Mouse (Mus musculus) embryonic facial prominence, embryonic 14.5 days (tissue): ENCODE data around the gene Frmd4a. TPM values are rescaled to one million over a fixed set of nuclear protein-coding genes. Genes with fewer than 3 reads are reported as not detected.

Experiments
- ATAC-seq: fragments of 200-750 bp; cut with Nextera tagmentation; 2 replicates; pipeline ENCODE4 v1.8.0; 2017; ENCODE audit warnings: low read depth, moderate number of reproducible peaks, moderate TSS enrichment
- DNase-seq: peaks from one replicate; pipeline ENCODE4 v3.0.0-alpha.2; 2015; ENCODE audit warnings: low spot score
- H3K27ac ChIP-seq: fragments of 300-500 bp; sonication (generic); replicated peaks from 2 replicates; pipeline ENCODE4 v1.5.1; 2014; ENCODE audit warnings: low read depth, mild to moderate bottlenecking, low read length, moderate library complexity
- H3K27me3 ChIP-seq: fragments of 300-500 bp; sonication (generic); replicated peaks from 2 replicates; pipeline ENCODE4 v1.6.1; 2014; ENCODE audit warnings: low read length; ENCODE audit not compliant: control insufficient read depth, insufficient read depth
- H3K36me3 ChIP-seq: fragments of 300-500 bp; sonication (generic); 2 replicates; pipeline ENCODE4 v1.6.1; 2014; ENCODE audit warnings: low read length, mixed read lengths; ENCODE audit not compliant: control insufficient read depth, insufficient read depth
- H3K4me1 ChIP-seq: fragments of 300-500 bp; sonication (generic); 2 replicates; pipeline ENCODE4 v1.6.1; 2014; ENCODE audit warnings: antibody characterized with exemption, low read length; ENCODE audit not compliant: control insufficient read depth, insufficient read depth
- H3K4me2 ChIP-seq: fragments of 300-500 bp; sonication (generic); 2 replicates; pipeline ENCODE4 v1.6.1; 2014; ENCODE audit warnings: low read depth, mild to moderate bottlenecking, low read length, moderate library complexity, mixed read lengths
- H3K4me3 ChIP-seq: fragments of 300-500 bp; sonication (generic); 2 replicates; pipeline ENCODE4 v1.5.1; 2014; ENCODE audit warnings: low read depth, mild to moderate bottlenecking, low read length
- H3K9ac ChIP-seq: fragments of 300-500 bp; sonication (generic); 2 replicates; pipeline ENCODE4 v1.6.1; 2014; ENCODE audit warnings: low read depth, mild to moderate bottlenecking, low read length, moderate library complexity, mixed read lengths
- H3K9me3 ChIP-seq: fragments of 300-500 bp; sonication (generic); 2 replicates; pipeline ENCODE4 v1.6.1; 2016; ENCODE audit warnings: low read length; ENCODE audit not compliant: control insufficient read depth
- WGBS: fragments of 180-500 bp; shearing (Covaris S2); extraction: QIAGEN DNeasy Blood & Tissue Kit; methylation state at CpG from one replicate; pipeline ENCODE4 v1.1.7; 2014; 5-methylcytosine and 5-hydroxymethylcytosine counted together
- polyA plus RNA-seq: library from polyadenylated mRNA; unstranded; fragments of >200 nt; fragmentation: Nextera tagmentation; extraction: Ambion mirVana; gene quantifications from 2 replicates; pipeline ENCODE4 v1.2.1, GENCODE M21; 2014

The Frmd4a gene
- polyA plus RNA-seq, 1 experiment from 2014 or later, result 27.2 TPM

GRCm38 (mm10) chr2:4462480-4462879 is 445.0 kb downstream of the Frmd4a start:
- Histone ChIP-seq H3K27me3 (no peaks in the 10 kb centered on the region), H3K9ac (no peak overlapping the region), H3K36me3 (0 out of 2 replicates have a peak, but pooled peaks cover 3% of the 10 kb centered on the region), H3K4me2 (no peak overlapping the region), H3K9me3 (no peaks in the 10 kb centered on the region), H3K27ac (no peak overlapping the region), H3K4me3 (no peak overlapping the region), H3K4me1 (peaks cover 19% of the 10 kb centered on the region)
- 53% methylated on average over 11 of the region's 11 CpGs for WGBS
- DNase-seq (no peak), ATAC-seq (peak; percentile 32)

DNA sequence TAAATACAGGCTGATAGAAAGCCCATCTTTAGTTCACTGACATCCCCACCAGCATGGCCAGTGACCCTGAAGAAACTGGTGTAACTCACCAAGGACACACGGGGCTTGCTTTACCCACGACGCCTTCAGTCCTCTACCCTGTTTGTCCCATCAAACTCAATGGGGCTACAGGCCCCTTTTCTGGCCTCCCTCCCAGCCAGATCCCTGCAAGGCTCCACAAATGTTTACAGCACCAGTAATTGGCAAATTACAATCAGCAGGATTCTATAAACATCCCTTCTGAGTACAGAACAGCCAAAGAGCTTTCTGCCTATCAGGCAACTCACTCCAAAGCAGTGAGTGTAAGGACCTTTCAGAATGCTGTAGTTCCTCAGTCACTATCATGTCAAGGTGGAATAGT is 448.6 kb downstream of the Frmd4a start:
- H3K4me1 ChIP-seq, result peaks cover 15% of the 10 kb centered on the region
- no peak overlapping the region for H3K4me2 ChIP-seq
- no peak overlapping the region for H3K27ac ChIP-seq
- H3K27me3 ChIP-seq, result no peaks in the 10 kb centered on the region
- no peak overlapping the region for H3K9ac ChIP-seq
- H3K36me3 ChIP-seq, result 0 out of 2 replicates have a peak, but pooled peaks cover 6% of the 10 kb centered on the region
- WGBS, result 55% methylated on average over 3 of the region's 3 CpGs
- peak; percentile 59 for DNase-seq
- no peak overlapping the region for H3K4me3 ChIP-seq
- ATAC-seq, result no peak
- peaks cover 14% of the 10 kb centered on the region for H3K9me3 ChIP-seq

DNA sequence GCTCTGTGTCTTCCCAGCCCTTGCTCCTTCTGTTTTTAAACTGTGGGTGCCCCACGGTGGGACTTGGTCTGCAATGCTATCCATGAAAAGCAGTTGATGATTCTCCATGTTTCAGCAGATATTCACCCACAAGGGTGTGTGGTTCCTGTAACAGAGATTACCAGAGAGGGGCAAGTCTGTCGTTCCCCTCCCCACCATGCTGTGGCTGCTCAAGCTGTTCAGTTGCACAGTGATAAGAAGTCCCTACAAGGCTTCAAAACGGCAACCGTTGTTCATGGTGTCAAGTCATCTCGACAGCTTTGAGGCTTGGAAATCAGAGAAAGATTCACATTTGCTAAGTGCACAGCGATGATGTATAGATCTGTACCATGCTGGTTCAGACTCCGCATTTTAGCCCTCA is 449.8 kb downstream of the Frmd4a start:
- 93% methylated on average over 7 of the region's 7 CpGs for WGBS

DNA sequence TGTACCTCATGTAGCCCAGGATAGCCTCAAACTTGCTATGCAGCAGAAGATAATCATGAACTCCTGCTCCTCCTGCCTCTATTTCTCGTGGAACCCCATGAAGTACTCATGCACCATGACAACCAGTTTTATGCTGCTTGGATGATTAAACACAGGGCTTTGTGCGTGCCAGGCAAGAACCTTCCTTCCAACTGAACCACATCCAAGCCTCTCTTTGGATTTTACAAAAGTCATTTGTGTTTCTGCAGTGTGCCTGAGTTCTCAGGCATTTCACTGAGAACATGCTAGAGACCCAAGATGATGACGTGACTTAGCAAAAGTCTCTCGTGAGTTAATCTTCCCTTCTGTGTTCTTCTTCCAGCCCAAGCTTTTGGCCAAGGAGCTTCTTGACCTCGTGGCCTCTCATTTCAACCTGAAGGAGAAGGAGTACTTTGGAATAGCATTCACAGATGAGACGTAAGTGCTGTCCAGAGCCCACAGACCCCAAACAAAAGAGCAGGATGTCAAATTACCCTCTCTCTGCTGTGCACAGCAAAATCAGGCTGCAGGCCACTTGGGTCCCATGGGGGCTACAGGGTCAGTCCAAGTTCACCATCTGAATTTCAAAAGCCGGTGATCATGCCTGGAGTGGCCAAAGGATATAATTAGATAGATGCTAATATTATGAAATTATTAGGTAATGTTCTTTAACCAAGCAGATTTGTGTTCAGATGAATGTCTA is 455.4 kb downstream of the Frmd4a start:
- WGBS, result 45% methylated on average over 7 of the region's 7 CpGs
- ATAC-seq, result no peak
- Histone ChIP-seq H3K27ac (0 out of 2 replicates have a peak overlapping the region, but pooled peaks have one; percentile 33), H3K4me3 (no peak overlapping the region), H3K9me3 (peaks cover 14% of the 10 kb centered on the region), H3K27me3 (no peaks in the 10 kb centered on the region), H3K4me1 (peaks cover 16% of the 10 kb centered on the region), H3K9ac (no peak overlapping the region), H3K4me2 (no peak overlapping the region), H3K36me3 (peaks cover 5% of the 10 kb centered on the region; the same call in 1 of the 2 replicates)
- DNase-seq, result peak; percentile 44

More for the DNA sequence above, 449.8 kb downstream of the Frmd4a start:
- no peak for DNase-seq
- Histone ChIP-seq H3K36me3 (0 out of 2 replicates have a peak, but pooled peaks cover 6% of the 10 kb centered on the region), H3K9ac (no peak overlapping the region), H3K4me1 (peaks cover 9% of the 10 kb centered on the region), H3K27me3 (no peaks in the 10 kb centered on the region), H3K9me3 (peaks cover 14% of the 10 kb centered on the region), H3K4me2 (no peak overlapping the region), H3K27ac (no peak overlapping the region), H3K4me3 (no peak overlapping the region)
- no peak for ATAC-seq

DNA sequence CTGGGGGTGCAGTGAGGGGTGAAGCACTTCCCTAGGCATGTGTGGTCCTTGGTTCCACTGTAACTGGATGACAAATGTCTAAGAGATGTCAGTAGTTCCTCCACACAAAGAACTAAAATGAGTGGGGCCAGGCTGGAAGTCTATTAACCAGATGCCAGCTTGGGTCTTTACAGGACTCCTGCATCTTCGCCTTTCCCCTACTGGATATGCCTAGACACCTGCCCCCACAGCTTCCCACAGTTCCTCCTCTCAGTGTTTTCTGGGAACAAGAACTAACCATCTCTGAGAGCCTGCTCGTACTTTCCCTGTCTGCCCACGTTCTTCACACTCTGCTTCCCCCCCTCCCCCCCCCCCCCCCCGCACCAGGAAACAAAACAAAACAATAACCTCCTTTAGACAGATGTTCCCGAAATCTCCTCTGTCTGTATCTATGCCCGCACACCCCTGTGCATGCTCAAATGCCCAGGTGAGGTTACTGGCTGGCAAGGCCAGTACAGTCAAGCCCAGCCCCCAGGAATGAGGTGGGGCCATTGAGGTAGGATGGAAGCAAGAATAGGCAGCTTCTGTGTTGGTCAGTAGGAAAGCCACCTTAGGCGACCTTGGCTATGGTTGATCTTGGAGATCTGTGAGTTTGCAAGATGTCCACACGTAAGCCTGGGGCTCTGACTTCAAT is 456.5 kb downstream of the Frmd4a start:
- Histone ChIP-seq H3K4me1 (peaks cover 16% of the 10 kb centered on the region), H3K9me3 (peaks cover 5% of the 10 kb centered on the region; the same call in 1 of the 2 replicates), H3K9ac (no peak overlapping the region), H3K4me2 (no peak overlapping the region), H3K27me3 (no peaks in the 10 kb centered on the region), H3K4me3 (no peak overlapping the region), H3K36me3 (peaks cover 5% of the 10 kb centered on the region; the same call in 1 of the 2 replicates), H3K27ac (peak overlapping the region; percentile 42)
- WGBS, result 59% methylated on average over 7 of the region's 8 CpGs
- ATAC-seq (no peak), DNase-seq (no peak)

GRCm38 (mm10) chr2:4474539-4474937 is 457.0 kb downstream of the Frmd4a start:
- Histone ChIP-seq H3K4me2 (no peak overlapping the region), H3K4me3 (no peak overlapping the region), H3K9ac (no peak overlapping the region), H3K27ac (peak overlapping the region; percentile 42), H3K9me3 (no peaks in the 10 kb centered on the region), H3K4me1 (peaks cover 16% of the 10 kb centered on the region), H3K27me3 (no peaks in the 10 kb centered on the region), H3K36me3 (peaks cover 5% of the 10 kb centered on the region; the same call in 1 of the 2 replicates)
- DNase-seq (peak; percentile 77), ATAC-seq (peak; percentile 41; the same call in 1 of the 2 replicates)

- Histone ChIP-seq H3K9me3 (no peaks in the 10 kb centered on the region), H3K27me3 (no peaks in the 10 kb centered on the region), H3K36me3 (peaks cover 5% of the 10 kb centered on the region; the same call in 1 of the 2 replicates), H3K27ac (no peak overlapping the region), H3K9ac (no peak overlapping the region), H3K4me3 (no peak overlapping the region), H3K4me1 (peaks cover 16% of the 10 kb centered on the region), H3K4me2 (no peak overlapping the region)
- no peak for ATAC-seq
- WGBS, result 60% methylated on average over 4 of the region's 4 CpGs
- no peak for DNase-seq
Measured at GRCm38 (mm10) chr2:4475991-4476390, 458.5 kb downstream of the Frmd4a start.

DNA sequence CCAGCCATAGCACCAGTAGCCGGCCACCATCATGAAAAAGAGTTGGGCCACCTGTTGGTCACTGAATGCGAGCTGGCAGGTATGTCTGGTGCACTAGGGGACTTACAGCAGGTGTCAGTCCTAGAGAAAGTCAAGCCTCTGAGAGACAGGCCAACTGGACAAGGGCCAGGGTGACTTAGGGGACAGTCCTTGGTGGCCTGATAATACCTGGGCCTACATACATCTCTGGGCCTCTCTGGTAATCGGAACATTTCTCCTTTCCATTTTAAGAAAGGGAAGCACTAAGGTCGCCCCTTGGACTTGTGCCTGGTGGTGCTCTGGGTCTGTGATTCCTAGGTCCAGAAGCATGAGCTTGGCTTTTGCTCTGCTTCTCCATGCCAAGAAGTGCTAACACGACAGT is 459.1 kb downstream of the Frmd4a start:
- no peak overlapping the region for H3K4me3 ChIP-seq
- DNase-seq (no peak), ATAC-seq (no peak)
- no peak overlapping the region for H3K4me2 ChIP-seq
- H3K27ac ChIP-seq, result no peak overlapping the region
- H3K9me3 ChIP-seq, result no peaks in the 10 kb centered on the region
- WGBS, result 69% methylated on average over 5 of the region's 5 CpGs
- no peak overlapping the region for H3K9ac ChIP-seq
- peaks cover 16% of the 10 kb centered on the region for H3K4me1 ChIP-seq
- H3K27me3 ChIP-seq, result no peaks in the 10 kb centered on the region
- peaks cover 5% of the 10 kb centered on the region; the same call in 1 of the 2 replicates for H3K36me3 ChIP-seq
